Mouse (Mus musculus) megakaryocyte progenitor cell, adult 5-6 weeks (primary cell): ENCODE data around the gene Man1a. TPM values are rescaled to one million over a fixed set of nuclear protein-coding genes. Genes with fewer than 3 reads are reported as not detected.

Source experiments
- ATAC-seq: replicated peaks from 2 replicates; pipeline ENCODE4 v1.8.0; 2016; ENCODE audit warnings: mild to moderate bottlenecking, moderate TSS enrichment, inconsistent platforms; ENCODE audit not compliant: poor library complexity
- total RNA-seq, 2 experiments: library from RNA; stranded (forward) in 1 of 2; stranded (reverse) in 1 of 2; fragments of 157-497, 149-512 nt in 1 of 2; fragments of 200-1000 nt in 1 of 2; gene quantifications; 2 replicates each; pipeline versions ENCODE4 v1.2.3 to v1.2.4; 2015 to 2017

Gene Man1a
- total RNA-seq, 2 experiments from 2014 or later = 58.2 to 91.9 TPM

DNA sequence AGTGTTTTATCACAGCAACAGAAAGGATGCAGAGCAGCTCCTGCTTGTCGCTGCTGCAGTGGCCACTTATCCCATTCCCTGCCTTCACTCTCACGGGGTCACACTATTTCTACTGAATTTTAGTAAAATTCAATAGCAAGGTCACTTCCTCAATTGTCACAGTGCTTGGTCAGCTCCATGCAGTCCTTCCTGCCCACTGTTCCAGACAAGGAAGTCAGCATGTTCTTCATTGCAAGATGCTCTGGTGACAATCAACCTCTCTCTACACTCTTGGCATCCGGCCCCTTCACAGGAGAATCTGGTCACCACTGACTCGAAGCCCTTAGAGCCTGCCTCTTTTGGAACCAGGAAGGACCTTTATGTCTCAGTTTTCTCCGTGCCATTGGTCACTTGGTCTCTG is 148.5 kb downstream of the Man1a start:
- ATAC-seq = peak; percentile 89

DNA sequence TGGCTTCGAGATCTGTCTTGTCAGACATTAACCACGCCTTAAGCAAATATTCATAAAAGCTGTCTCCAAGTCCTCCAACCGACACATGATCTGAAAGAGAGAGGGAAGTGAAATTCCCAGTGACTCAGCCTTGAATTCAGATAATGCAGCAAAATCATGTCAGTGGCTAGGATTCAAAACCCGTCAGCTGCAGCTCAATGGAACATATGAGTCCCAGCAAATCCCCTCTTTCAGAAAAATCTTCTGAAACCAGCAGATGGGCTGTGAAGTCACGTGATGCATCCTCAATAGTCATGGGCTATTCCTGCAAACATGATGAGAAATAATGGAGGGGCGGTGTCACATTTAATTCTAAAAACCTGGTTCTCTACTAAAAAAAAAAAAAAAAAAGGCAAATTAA is 151.0 kb downstream of the Man1a start:
- peak; percentile 52 for ATAC-seq

DNA sequence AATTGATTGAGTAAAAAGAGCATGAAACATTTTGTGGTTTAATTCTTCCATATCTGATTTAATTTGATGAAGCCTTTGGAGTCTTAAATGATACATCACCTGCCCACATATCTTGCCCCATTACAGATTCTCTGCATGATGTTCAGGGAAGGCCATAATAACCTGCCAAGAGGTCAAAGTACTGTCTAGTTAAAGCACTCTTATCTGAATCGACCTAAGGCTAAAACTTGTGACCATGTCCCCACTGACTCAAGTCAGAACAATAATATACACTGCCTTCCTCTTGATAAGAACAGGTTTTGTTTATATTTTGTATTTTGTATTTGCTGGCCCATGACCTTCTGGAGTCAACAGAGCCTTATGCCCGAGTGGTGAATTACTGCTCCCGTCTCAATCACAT is 154.2 kb downstream of the Man1a start:
- ATAC-seq = no peak

DNA sequence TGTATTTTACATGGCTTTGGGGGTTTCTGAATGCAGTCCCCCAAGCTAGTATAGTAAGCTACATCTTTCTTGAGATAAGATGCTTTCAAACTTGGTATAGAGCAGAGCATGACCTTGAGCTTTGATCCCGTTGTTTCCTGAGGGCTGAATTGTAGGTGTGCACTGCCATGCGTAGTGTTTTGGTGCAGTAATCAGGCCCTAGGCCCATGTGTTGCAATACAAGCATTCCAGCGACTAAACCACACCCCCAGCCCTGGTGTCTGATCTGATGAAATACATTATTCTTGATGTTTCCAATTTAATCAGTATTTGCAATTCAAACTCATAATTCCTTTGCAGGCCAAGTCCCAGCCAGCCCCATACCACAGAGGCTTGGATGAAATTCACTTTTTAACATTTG is 158.9 kb downstream of the Man1a start:
- peak; percentile 57; the same call in 1 of the 2 replicates for ATAC-seq

DNA sequence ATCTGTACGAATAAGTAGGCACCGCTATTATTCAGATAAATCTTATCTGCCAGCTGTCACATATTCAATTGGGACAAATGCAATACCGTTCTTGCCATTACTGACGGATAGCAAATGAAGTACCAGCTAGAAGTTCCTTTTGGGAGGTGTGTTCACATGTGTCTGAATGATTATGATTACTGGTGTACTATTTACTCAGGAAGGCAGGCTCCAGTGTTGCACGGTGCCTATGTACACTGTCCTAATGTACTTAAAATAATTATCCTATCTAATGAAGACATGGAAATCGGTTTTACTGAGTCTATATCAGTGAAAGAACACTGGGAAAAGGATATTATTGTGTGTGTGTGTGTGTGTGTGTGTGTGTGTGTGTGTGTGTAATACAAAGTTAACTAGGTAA is 160.7 kb downstream of the Man1a start:
- no peak for ATAC-seq

DNA sequence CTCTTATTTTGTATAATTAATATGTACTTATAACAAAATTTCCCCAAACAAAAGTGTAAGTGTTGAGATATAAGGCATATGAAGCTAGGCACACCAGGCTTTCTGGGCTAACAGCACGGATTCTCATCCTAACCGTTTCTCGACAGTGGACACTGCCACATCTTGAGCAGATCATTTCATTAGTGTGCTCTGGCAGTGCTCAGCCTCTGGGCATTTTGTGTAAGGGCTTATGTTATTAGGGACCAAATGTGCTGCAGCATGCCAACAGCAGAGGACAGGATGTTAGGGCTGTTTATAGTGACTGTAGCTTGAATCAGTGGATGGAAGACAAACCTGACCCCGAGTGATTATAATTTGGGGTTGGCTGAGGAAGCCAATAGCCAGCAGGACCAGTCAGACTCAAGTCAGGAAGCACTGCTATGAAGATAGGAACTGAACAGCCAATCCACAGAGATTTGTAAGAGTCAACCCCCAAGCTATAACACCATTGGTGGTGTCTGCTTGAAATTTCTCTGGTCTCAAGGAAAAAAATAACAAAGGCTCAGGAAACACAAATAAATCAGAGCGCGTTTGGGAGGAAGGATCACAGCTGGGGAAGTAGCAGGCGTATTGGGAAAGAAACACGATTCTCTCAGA is 161.3 kb downstream of the Man1a start:
- ATAC-seq = no peak

DNA sequence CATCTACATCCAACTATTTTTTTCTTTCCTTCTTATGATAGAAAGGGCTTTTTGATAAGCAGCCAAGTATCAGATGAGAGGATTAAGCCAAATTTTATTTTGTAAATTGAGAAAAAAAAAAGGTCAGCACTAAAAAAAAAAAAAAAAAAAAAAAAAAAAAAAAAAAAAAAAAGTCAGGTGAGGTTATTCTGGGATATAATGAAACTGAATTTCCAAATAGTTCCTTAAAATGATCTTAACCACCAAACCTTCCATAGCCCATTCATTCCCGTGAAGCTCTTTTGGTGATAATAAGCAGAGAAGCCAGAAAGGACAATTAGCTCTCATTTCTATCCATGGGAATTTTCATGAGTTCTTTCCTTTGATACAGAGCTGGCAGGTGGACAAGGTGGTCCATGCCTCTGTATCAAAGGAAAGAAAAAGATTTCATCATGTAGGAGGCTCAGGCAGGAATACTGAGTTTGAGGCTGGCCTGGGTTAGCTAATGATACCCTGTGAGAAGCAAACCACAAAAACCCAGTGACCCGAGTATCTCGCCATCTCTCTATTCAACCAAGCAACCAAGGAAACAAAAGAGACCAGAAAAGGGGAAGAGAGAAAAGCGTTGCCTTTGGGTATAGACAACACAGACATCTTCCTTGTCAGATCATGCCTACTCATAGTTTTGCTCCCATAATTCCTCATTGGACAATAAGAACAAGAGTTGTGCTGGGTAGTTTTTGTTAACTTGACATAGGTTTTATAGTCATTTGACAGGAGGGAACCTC is 162.7 kb downstream of the Man1a start:
- peak; percentile 89 for ATAC-seq

DNA sequence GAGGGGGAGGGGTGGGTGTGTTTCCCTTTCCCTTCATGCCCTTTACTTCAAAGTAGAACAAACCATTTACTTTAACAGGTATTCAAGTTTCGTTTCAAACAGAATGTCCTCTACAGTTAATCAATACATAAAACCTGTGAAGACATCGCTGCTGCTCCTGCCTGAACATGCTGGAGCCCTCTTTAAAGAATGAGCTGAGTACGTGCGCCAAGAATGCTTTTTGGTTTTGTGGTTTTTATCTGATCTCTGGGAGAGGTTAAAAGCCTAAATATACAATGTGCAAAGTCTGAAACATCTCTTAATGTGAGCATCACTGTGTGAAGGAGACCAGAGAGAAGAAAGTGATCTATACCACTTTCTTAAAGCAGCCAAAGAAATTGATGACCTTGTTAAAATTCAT is 186.9 kb downstream of the Man1a start:
- ATAC-seq = 0 out of 2 replicates have a peak, but pooled peaks have one; percentile 10

DNA sequence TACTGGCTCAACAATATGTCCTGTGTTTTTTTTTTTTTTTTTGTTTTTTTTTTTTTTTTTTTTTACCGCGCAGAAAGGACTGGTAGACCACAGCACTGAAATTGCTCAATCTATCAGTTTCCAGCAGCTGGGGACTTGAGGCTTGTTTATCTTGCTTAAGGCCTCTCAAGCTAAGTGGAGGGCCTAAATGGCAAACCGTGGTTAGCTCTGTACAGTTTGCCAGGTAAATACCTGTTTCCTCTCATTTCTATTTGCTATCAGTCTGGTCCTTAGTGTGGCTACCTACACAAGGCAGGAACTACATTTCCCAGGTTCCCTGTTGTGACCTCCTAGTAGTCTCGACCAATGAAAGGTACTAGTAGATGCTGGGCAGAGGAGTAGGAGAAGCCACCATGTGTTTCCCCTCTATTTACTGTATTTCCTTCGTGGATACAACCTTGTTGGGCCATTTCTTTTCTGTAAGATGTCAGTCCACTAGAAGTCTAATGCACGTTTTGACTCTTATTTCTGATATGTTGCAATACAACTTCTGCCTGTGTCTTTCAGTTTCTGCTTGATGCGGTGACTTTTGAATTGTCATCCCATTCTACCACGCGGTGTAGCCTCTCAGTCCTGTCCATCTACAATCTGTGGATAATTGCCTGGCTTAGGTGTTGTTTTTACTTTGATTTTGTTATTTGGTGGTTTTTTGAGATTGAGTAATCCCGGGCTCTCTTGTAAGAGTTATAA is 187.9 kb downstream of the Man1a start:
- peak; percentile 93 for ATAC-seq

DNA sequence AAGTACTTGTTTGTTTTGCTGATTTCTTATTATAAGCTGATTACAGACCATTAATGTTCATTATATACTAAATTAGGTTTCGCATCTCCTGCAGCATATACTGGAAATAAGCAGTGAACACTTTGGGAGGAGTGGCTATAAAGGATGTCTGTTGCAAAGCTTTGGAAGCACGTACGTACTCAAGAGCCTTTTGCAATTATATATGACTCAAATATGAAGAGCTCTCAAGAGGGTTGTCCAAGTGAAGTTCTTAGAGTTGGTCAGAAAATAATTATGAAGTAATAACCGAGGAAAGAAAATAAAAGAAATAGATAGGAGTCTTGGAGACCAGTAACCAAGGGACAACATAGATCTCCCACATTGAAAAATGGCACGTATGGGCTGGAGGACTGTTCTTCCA is 189.9 kb downstream of the Man1a start:
- ATAC-seq = no peak

DNA sequence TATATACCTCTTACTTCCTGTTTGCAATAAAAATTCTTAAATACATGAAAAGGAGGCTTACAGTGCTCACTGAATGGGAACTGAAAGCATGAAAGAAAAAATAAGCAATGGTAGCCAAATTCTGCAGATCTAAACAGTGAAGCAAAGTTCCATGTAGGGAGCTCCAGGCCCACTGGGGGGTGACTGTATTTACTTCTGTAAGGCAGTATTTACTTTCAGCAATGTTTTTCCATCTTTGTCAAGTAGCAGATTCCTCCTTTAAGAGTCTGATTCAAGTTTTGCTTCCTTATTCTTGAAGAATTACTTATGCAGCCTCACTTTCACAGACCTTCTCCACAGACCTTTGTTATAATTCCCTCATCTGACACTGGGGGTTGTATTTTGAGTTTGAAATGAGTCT is 195.1 kb downstream of the Man1a start:
- ATAC-seq = peak; percentile 68

DNA sequence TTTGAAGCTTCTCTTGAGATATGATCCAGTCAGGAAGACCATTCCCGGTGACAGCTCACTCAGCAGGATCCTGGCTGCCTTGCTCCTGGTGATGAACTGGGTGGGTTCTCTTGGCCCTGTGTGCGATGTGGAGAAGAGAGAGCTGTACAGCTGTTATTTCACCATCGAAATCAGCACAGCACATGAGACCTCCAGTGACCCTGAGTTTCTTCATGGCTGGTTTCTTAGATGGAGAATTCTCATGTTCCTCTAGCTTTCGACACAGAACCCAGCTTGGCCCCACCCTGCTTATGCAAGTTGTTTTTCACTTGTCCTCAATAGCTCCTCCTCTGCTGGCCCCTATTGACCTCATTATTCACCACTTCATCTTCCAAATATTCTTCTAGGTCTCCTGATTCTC is 200.5 kb downstream of the Man1a start:
- ATAC-seq = peak; percentile 87

DNA sequence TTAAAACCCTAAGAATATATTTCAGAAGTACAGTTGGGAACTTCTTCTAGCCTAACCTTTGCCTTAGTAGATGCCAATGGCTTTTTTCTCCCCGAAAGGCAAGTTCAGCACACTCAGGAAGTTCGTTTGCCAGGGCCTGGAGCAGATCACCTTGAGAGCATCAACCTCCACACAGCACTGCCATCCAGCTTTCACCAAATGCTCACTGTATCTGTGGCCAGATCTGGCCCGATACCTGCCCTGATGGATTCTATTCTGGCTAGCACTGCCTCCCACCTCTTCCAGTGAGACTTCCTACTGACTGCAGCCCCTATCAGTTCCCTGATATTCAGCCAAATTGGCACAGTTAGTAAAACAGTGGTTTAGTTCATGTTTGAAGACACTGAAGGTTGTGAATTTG is 202.2 kb downstream of the Man1a start:
- no peak for ATAC-seq

DNA sequence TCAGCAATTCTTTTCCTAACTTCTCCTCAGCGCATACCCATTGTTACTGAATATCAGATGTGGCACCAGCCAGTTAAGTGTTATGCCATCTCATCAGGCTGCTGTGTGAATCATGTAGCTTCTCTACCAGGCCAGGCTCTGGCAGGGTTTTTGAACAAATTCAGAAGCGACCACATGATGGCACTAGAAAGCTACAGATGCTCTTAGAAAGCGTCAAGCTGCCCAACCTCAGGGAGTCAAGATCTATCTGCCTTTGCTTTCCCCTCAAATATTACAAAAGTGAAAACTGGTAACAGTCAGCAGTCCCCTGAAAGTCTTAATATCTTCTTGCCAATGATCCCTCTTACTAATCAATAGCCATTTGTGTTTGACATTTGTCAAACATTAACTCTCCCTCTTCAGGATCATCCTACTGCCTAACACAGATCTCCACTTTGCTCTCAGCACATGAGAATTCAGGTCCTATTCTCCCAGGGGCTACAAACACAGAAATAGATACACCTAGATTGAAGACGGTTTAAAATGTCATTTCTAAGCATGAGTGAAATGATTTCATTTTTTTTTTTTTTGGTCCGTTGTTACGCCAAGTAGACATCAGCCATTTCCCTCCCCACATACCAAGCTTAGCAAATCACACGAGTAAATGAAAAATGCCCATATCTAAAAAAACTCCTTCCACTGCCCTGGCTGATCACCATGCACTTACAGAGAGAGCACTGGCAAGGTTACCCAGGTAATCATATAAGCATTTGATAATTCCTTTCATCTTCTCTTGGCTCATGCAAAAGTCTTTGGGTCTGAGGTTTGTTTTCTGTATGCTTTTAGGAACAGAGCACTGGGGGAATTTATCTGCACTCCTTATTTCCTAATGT is 212.7 kb downstream of the Man1a start:
- peak; percentile 87 for ATAC-seq

DNA sequence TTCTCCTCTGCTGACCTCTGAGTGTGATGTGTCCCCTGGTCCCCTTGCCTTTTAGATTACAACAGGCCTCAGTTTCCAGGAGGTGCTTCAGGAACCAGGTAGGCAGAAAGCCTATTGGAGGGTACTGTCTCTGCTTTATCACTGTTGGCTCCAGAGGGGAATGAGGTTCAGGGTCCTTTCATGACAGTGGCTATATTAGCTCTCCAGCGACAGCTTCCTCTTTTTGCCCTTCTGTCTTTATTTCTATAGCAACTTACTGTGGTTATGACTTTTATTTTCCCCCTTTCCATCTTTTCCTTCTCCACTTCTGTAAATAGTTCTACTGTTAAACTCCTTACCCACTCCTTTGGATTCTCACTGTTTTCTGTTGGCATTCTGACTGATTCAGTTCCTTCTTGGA is 216.5 kb downstream of the Man1a start:
- peak; percentile 68 for ATAC-seq

DNA sequence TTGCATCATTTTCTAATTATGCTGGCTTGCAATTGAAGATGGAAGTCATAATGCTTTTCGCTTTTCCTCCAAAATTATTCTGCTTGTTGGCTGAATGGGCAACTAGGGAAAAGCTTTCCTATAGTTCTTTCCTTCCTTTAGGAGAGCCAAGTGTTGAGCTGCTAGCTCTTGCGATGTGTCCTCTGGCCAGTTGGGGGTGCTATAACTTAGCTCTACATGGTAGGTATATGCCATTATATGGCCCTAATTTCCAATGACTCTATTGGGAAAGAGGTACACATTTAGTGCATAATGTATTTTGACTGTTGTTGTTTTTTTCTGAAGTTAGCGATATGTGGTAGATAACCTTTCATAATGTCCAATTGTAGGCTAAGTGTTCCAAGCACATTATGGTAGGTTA is 217.2 kb downstream of the Man1a start:
- ATAC-seq = peak; percentile 49; the same call in 1 of the 2 replicates
